Mouse (Mus musculus) c-Kit-positive CD71-positive TER-119-negative erythroid progenitor cells, embryonic 14.5 days (primary cell): ENCODE data around the gene Gucy2d.

Experiments
- DNase-seq: peaks from one replicate; pipeline ENCODE4 v3.0.0-alpha.2; 2013; ENCODE audit warnings: low read depth

Gene Gucy2d

DNA sequence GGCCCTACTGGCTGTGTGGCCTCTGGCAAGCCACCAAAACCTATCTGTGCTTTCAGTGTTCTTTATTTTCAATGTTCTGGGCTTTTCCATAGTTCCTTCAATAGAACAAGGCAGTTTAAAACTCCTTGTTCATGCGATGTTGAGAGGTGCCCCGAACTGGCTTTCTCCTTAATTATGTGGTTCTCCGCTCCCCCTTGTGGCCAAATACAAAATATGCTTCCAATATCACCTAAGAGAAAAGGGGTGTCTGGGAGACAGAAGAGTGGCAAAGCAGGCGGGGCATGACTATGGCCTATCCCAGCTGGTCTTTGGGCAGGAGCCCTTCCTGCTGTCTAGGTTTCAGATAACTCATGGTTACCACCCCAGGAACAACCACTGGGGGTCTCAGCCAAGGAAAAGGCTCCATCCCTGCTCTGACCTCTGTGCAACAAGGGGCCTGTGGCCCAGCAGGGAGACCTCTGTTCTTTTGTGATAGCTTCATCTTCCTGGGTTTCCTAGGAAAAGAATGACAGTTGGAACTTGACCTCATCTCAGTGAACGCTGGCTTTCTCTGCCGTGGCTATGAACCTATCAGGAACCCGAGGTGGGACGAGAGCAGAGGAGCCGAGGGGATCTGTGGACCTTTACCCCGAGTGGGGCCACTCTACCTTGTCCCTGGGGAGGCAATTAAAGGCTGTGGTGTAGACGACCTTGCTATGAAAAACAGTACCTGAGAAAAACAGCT is 7.5 kb downstream of the Gucy2d start:
- DNase-seq: peak; percentile 33

DNA sequence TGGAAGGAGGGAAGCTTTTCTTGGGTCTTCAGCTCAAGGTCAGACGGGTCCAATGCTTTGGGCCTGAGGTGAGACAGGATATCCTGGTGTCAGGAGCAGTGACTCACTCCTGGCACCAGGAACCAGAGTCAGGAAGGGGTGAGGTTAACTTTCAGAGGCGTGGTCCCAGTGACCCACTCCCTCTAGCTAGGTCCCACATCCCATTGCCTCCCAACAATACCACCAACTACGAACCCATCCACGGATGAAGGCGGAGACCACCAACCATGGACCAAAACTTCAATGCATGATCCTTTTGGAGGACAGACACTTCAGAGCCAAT is 8.1 kb downstream of the Gucy2d start:
- DNase-seq: no peak

GRCm38 (mm10) chr7:98449696-98450095 is 9.5 kb downstream of the Gucy2d start:
- DNase-seq: no peak

- DNase-seq: no peak
Observed at GRCm38 (mm10) chr7:98454397-98455120, 14.3 kb downstream of the Gucy2d start.

GRCm38 (mm10) chr7:98460319-98460718 is 20.1 kb downstream of the Gucy2d start:
- no peak for DNase-seq

GRCm38 (mm10) chr7:98469089-98469488 is 28.9 kb downstream of the Gucy2d start:
- DNase-seq: no peak

- DNase-seq: no peak
Observed at GRCm38 (mm10) chr7:98472529-98472928, 32.3 kb downstream of the Gucy2d start.

GRCm38 (mm10) chr7:98474558-98474957 is 34.3 kb downstream of the Gucy2d start:
- DNase-seq: no peak

DNA sequence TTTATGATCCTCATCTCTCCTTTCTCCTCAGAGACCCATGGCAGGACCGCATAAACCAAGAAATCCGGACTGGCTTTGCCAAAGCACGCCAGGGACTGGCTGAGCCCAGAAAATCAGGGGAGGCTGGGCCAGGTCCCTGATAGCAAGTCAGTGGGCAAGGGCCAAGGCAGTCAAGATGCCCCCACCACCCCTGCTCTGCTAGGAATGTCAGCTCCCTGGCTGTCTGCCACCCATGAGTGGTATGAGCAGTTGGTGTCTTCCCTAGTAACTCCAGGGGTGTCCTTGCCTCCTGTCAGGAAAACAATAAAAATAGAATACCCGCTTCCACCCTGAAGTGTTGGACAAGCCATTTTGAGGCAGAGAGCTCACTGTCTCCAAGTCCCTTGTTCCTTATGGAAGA is 36.9 kb downstream of the Gucy2d start:
- no peak for DNase-seq

DNA sequence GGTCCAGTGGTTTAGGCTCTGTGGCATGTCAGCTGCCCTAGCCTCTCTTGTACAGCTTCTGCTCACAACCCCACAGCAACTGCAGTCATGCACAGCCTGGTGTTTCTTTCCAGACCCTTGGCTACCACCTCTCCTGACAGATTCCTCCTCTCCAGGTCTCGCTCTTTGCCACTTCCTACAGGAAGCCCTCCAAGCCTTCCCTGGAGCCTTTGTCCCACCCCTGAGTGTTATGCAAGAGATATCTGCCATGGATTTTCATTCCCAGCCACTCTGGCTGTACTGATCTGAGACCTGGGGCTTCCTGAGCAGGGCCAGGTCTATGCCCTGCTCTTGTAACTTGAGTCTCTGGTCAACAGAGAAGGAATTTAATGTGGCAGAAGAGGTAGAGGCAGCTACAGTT is 40.3 kb downstream of the Gucy2d start:
- no peak for DNase-seq

DNA sequence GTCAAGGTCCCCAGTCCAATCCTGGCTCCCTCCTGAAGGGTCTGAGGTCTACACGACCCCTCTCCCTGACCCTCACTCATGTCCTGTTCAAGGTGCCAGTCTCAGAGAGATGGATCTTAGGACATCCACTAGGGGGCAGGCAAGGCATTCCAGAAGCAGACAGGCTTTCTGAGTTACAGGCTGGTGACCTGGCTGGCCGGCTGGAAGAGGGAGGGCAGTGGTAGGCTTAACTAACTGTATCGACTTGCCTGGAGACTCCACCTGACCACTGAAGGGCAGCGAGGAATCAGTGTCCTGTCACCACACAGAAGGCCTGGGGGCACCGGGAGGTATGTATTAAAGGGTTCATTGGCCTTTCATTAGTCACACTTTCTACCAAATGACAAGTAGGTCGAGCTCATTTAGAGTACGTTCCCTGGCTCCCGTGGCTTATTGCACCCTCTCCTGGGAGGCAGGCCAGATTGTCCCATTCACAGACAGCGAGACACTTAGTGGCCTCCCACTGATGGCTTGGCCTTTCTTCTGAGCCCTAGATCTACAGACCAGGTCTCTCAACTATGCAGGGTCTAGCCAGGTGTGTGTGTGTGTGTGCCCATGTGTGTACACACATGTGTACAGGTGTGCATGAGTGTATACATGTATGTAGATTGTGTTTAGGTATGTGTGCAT is 41.0 kb downstream of the Gucy2d start:
- DNase-seq: peak; percentile 41

DNA sequence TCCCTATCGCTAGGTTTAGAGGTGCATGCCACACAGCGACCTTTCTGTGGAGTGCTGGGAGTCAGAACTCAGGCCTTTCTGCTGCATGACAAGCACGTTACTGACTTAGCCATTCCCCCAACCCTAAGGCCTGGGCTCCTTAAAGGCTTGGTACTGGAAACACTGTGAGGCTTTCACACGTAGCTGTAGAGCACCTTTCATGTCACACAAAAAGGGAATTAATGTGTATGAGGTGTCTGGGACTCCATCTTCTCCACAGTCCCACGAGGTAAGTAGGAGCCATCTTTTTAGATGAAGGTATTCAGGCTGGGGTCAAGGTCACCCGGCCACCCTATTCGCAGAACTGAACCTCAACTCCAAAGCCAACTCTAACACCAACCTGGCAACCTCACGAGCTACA is 41.6 kb downstream of the Gucy2d start:
- DNase-seq: no peak

GRCm38 (mm10) chr7:98482551-98483267 is 42.5 kb downstream of the Gucy2d start:
- no peak for DNase-seq

DNA sequence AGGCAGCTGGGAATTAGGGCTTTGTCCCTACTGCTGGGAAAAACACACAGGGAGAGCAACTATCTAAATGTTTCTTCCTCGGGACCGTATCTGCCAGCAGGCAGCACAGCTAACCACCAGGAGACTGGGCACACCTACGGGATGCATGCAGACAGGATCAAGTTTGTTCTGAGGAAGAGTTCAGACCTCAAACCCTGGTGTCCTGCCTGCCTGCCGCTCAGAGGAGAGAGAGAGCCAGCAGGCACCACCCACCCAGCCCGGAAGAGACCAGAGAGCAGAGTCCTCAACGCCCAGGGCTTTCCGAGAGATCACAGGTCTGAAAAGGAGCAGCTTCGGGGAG is 43.0 kb downstream of the Gucy2d start:
- no peak for DNase-seq

DNA sequence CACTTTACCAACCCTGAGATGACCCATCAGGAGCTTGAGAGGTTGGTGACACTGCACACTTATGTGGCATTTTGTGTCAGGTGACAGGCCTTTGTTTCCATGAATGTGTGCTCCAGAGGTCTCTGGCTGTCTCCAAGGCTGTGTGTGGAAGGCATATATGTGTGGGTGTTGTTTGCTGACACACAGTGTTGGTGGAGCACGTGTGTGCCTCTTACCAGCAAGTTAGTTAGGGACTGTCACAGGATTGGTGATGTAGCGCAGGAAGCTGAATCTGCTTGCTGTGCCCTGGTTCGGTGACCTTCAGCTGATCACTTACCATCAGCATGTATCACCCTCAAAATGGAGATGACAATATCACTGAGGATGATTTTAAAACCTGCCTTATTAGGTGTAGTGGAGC is 44.7 kb downstream of the Gucy2d start:
- no peak for DNase-seq

DNA sequence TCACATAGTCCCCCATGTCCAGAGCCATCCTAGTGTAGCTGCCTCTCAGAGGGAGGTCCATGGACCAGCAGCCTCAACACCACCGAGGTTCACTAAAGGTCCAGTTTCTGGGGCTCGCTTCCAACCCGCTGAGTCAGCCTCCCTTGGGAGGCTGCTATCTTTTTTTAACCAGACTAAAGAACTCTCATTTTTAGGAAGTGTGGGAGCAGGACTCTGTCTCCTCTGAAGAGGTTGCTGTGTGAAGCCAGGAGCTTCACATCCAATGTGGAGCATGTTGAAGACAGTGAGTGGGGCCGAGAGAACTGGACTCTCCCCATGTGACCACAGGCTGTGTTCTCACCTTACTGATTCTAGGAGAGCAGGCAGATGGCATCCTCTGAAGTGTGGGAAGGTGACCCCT is 45.3 kb downstream of the Gucy2d start:
- no peak for DNase-seq

- no peak for DNase-seq
Observed at GRCm38 (mm10) chr7:98486471-98486917, 46.3 kb downstream of the Gucy2d start.

DNA sequence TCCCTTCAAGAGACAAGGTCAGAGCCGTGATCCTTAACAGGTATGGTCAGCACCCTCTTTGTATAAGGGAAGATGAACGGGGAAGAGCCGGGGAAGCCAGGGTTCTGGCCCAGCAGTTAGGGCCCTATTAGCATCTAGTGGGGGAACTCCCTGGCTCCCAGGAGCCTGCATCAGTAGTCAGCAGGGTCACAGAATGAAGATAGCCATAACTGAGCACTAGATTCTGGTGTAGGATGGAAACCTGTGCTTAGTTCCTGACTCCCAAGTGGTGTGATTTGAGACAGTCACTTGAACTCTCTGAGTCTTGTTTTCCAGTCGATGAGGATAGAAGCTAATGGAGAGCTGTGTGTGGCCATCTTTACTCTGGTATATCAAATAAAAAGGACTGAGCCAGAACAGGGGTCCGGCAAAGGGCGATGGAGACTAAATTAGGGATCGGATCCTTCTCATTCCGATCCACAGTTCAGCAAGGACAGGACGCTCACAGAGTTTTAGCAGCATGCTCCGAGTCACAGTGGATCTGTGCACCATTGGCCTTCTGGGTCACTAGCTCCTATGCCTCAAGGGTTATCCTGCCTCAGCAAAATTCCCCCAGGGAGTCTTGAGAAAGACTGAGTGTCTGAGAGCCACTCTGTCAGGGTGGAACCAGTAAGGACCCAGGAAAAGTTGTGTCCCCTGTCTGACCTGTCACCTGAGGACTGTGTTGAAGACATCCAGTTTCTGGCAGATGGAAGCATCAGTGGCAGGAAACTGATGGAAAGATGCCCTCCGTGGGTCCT is 47.2 kb downstream of the Gucy2d start:
- no peak for DNase-seq

GRCm38 (mm10) chr7:98488398-98489130 is 48.3 kb downstream of the Gucy2d start:
- no peak for DNase-seq

DNA sequence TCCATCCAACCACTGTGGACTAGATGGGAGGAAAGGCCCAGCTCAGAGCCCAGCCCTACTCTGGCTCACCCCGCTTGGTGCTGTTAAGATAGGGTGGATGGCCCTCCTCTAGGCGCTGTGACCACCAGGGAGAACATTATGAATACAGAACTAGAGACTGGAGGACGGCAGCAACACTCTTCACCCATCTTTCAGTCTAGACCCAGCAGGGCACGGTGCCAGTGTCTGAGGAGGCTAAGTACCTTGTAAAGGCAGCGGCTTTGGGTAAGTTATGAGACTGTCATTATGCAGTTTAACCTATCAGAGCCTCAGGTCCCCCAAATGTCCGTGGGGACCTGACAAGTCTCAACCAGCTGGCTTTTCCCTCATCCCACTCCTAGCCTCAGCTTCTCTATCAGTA is 48.9 kb downstream of the Gucy2d start, which contains the start of gene Lrrc32:
Lrrc32 (plus strand) TSS at position 153 of the 400 bp plus-strand sequence.
- DNase-seq: no peak

GRCm38 (mm10) chr7:98489623-98490084 is 49.4 kb downstream of the Gucy2d start:
- DNase-seq: peak; percentile 28
